Mouse (Mus musculus) lung, postnatal 36 days (tissue): Measurements from ENCODE around the gene Eea1.
"Not testable (repeated sequence)": the region's sequence is repeated elsewhere in the genome, so short reads cannot be mapped to it uniquely, and the experiment has no call there.

ENCODE experiments used
- DNase-seq: peaks from one replicate; pipeline ENCODE4 v3.0.0; 2022; ENCODE audit warnings: mixed read lengths

Eea1 gene

DNA sequence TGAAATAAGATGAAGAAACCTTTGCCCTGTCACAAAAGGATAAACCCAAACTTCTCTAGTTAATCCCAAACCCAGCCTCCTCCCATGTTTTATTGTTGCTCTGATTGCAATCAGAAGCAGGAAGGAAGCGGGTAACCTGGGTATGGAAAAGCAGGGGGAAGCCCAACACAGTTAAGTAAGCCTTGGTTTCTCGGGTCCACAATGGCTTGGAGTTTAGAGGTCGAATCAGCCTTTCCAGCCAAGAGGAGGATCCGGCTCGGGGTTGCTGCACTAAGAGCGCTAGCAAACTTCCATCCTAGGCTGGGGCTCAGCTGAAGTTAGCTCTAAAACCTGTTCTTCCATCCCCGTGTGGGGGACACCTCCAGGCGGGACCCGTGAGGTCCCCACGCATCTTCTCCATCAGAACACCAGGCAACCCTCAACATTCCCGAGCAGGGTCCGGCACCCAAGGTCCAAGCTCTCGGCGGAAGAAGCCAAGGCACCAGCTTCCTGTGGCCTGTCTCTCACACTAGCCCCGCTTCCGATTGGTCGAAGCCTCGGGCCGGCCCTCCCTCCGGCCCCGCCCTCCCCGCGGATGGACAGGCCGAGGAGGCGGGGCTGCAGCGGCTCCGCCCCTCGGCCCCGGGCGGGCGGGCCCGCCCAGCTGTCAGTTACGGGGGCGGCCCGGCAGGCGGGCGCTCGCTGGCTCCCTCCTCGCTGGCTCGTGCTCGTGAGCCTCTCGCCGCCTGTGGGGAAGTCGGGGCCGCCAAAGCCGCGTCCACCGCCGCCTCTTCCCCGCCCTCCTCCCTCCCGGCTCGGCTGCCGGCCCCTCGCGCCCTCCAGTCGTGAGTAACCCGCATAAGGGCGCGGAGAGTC is at the start of gene Eea1:
TSS of gene Eea1 (plus strand) at position 605 of the 855 bp plus-strand sequence.
- peak; percentile 95 for DNase-seq

DNA sequence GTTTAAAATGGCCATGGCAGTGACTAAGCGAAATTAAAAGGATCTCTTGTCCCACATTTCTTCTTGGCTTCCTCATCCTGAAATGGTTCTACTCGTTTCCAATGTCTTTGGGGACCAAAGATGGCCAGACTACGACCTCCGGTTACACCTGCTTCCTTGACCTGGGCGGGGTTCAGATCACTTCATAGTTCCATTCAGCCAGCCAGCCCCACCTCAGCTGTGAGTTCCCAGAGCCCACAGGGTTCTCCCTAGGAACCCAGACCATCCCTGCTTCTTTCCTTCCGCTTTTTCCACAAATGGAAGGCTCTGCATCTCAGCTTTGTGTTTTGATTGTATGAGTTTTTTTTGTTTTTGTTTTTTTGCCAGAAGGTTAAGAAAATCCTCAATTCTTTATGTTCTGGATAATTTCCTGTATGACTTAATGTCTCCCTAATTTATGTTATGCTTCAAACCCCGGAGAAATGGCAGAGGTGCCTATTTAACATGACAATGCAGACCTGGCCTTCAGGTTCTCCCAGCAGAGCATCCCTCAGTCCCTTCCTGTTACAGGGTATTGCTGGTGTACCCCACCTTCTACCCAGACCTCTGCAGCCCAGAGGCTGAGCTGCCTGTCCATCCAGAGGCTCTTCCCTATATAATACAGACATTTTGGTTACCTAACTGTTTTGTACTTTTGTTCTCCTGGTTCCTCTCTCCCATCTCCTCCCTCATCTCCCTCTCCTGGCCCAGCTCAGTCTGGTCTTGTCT is 49.1 kb upstream of the Eea1 start:
- DNase-seq, result no peak

DNA sequence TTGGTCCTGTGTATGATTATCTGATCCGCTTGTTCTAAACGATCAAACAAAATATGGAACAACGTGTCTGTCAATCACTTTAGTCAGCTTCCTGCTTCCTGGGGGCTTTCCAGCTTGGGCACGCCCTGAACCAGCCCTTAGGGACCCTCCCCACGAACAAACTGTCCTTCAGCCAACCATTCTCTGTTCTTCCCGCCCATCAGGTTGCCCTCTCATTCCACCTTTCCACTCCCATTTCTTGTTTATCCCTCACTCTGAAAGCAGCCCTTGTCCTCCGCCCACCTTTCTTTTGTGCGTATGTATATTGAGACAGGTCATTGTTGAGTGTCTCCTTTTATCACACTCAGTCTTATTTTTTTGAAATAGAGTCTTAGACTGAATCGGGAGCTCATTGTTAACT is 48.3 kb upstream of the Eea1 start:
- DNase-seq, result no peak

DNA sequence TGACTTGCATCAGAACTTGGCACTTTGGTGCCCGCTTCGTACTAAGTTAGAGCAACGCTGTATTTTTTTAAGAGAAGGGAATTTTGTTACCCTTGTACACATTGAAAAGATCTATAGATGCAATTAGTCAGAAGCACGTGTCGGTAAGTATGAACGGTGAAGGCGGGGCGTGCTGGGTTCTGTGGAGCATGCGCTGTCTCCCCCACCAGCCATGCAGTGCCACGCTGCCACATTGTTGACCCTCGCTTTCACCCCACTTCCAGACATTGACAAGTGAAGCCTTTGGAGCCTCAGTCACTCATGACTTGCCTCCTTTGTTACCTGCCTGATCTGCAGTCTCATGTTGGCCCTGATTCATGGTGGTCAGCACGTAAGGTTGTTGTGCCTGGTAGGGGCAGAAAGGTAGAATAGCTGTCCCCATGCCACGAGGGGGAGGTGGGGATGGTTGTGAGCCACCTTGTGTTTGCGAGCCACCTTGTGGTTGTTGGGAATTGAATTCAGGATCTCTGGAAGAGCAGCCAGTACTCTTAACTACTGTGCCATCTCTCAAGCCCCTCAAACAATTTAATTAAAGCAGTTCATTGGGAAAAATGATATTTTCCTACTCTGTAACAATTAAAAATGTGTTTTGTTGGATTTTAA is 47.0 kb upstream of the Eea1 start:
- DNase-seq, result no peak

DNA sequence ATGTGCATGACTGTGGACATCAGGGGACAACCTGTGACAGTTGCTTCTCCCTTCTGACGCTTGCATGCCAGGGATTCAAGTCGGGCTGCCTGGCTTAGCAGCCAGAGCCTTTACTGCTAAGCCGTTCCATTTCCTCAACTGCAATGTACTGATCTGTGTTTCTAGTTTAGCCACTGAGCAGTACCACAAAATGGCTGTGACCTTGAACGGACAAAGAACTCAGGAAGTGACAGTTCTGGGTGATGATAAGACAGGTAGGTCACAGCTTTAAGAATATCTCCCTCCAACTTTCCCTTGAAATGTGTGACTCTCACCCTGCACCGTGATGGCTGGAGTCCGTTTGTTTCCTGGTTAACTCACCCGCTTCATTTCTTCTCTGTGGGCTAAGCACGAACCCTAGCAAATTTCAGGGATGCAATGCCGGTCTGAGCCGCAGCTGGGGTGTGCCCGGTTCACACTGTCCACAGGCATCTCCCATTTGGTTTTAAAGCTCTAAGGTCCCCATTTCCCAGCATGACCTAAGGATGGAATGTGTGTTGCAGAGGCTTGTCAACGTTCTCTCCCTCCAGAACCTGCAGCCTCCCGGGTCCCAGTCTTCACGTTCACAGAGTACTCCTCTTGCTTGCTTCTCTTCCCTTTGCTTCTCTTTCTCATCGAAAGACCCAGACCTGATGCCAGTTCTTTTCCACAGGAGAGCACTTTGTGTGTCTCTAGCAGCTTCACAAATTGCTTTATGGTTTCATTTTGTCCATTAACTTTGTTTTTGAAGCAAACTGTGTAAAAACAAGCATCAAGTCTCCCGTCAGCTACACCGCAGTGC is 46.2 kb upstream of the Eea1 start:
- DNase-seq, result no peak

DNA sequence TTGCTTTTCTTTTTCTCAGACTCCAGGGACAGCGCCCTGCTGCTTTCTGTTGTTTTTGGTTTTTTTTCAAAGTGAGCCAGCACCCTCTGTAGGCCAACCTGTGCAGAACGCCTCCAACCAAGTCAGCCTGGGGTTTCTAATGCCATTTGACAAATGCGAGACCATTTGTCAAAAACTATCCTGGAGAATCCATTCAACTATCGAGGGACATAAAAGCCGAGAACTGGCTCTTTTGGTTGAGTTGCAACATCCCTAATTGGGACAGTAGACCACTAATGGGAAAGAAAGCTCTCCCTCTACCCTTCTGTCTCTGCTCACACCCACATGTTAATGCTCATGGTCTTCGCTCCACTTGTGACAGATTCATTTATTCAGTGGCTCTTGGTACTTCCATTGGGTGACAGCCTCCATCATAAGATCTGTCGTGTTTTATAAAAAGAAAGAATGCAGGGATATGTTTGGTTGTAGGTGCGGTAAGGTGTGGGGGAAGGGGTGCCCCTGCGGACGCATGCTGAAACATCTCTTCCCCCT is 45.5 kb upstream of the Eea1 start:
- DNase-seq, result peak; percentile 77

DNA sequence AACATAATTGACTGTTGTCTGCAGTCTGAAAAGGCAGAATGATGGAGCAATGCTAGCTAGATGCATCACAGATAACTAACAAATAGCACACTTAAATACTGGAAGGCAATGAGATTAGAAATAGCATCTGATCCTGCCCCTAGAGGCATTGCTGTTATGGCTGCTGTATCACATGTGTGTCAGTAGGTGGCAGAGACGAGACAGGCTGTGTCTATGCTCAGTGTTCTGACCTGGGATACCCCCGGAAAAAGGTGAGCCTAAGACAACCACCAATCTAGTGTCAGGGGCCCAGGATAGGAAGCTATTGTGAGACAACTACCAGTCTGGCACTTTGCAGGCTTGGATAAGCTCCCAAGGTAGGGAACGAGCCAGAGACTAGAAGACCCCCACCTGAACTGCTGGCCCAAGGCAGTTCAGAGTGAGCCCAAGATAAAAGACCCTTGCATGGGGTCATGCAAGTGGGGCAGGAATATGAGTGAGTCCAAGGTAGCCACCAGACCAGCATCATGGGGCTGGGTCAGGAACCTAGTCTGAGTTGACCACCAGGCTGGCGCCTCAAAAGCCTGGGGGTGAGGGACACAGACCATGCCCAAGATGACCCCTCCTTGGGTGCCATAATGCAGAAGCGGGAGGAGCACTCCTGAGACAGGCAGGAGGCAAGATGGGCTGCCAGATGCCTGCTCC is 41.8 kb upstream of the Eea1 start:
- peak; percentile 54 for DNase-seq

DNA sequence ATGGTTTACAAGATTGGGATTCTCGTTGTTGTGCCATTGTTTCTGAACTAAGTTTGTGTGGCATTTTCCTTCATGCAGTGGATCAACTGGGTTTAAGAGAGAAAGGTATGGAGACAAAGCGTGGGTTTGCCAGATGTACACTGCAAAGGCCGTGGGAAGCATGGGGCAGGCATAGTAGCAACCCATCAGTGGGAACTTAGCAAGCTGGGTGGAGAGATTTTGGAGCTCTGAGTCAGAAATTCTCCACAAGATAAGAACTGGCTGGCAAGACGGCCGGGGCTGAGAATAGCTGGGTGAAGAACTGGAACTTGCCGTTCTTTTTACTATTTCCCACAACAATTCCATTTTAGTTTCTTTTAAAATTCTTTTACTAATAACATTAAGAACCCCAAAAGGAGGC is 35.8 kb upstream of the Eea1 start:
- DNase-seq, result no peak

DNA sequence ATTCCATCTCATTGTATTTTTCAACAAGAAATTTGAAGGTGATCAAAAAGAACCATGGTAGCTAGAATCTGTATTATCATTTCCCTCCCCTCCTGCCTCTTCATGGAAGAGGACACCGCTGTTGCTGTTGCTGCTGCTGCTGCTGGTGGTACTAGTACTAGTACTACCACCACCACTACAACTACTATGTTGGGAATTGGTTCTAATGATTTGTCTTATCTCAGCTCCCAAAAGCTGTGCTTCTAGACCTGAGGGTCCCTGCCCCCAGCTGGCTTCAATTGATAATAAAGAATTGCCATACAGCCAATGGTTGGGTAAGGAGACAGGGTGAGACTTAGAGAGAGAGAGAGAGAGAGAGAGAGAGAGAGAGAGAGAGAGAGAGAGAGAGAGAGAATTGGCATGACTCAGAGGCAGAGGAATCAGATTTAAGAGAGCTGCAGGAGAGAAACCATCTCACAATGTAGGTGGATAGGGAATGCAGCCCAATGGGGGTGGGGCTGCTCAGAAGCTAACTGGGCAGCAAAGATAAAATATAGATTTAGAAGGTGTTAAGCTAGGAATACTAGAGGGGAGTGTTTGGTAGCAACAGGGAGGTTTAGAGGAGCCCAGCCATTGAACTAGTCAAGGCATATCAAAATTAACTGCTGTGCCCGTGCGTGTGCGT is 31.1 kb upstream of the Eea1 start:
- DNase-seq, result no peak

DNA sequence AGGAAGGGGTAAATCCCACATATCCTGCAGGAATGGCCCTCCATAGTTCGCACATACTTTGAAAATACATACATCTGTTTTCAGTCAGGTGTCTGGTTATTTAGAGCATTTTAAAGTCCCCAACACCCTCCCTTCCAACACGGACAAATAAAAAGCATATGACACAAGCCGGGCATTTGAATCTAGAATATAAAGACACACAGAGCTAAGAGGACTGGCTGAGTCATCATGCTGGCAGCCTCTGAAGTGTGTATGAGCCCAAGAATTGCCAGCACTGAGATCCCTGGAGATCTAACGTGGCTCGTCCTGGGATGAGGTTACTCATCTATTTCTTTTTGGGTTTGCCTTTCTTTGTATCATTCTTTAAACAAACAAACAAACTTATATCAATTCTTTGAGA is 29.4 kb upstream of the Eea1 start:
- DNase-seq, result no peak

DNA sequence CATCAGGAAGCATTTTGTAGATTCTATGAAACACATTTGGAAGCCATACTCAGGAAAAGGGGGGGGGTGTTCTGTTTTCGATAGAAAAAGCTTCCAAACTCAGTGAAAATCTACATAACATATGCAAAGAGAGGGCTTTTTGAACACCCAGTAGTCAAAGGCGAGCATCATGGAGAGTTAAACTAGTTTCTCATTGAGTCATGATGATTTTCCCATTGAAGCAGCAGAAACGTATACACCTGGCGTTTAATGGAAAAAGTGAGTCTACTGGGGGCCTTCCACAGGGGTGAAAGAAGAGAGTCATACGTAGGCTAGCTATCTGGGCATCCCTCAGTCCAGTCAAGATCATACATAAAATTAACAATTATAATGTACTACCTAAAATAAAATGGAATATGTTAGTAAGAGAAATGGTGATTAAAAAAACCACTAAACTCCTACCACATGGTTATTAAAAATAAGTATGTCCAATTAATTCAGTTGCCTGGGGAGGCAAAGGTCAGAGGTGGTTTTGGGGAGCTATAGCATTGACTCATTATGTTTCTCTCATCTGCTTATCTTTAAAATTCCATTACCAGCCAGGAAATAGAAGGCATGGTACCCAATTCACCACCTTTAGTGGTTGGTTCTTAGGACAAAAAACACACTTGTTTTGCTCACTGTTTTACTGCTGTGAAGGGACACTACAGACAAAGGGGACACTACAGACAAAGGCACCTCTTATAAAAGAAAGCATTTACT is 25.8 kb upstream of the Eea1 start:
- DNase-seq, result no peak

DNA sequence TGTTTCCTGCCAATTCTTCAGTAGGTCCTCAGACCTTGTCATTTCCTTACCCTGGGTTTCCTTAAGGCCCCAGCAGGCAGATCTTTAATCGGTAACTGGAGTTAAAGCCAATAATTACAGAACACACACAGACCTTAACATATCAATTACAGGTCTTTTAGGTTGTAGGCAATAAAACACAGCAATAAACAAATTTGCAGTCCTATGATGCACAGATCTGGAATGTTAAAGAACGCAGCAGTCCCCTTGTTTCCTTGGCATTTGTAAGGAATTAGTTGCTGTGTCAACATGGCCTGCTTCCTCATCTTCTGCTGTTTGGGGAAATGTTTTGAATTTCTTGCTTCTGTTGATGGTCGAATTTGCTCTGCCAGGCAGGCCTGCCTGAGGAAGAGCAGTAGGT is 21.7 kb upstream of the Eea1 start:
- no peak for DNase-seq

DNA sequence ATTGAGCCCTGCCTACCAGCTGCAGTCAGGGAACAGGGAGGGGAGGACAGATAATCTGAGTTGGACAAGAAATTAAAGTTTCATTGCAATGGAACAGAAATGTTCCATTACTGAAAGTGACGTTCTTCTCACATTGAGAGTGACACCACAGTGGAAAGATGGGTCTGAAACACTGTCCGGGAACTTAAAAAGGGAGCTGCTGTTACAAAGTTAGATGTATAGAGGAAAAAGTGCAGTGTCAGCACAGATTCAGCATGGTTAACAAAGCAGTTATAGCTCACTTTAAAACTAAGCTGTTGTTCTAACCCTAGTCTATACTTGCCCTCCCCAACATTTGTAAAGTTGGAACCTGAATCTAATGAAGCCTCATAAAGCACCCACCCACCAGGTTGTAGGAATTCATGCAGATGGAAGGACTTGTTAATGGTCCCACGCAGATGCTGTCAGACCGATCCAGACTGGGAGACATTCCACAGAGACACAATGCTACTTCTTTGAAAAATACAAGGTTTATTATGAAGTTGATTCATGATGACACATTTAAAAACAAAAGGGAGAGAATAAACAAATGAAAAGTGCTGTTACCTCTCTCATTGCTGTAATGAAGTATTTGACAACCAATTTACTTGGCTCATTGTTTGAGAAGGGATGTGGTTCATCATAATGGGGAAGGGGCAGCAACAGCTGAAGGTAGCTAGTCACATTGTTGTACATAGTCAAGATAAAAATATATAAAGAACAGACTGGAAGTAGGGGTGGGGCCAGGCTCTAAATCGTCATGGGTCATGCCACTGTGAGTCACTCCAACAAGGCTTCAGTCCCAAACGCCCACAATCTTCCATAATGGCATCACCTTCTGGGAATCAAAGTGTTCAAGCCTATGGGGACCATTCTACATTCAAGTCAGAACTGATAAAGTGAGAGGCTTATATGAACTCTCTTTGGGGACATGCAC is 16.9 kb upstream of the Eea1 start:
- no peak for DNase-seq

DNA sequence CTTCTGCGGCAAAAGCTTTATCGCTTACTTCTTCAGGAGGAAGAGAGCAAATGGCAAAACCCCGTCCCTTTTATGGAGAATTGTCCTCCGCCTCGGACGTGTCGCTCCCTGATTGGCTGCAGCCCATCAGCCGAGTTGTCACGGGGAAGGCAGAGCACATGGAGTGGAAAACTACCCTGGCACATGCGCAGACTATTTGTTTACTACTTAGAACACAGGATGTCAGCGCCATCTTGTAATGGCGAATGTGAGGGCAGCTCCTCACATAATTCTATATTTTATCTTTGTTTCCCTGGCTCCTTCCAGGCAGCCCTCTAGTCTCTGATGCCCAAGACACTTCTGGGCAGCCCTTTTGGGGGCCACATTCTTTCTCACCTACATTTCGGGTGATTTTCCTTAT is 6.8 kb upstream of the Eea1 start:
- not testable (repeated sequence) for DNase-seq

DNA sequence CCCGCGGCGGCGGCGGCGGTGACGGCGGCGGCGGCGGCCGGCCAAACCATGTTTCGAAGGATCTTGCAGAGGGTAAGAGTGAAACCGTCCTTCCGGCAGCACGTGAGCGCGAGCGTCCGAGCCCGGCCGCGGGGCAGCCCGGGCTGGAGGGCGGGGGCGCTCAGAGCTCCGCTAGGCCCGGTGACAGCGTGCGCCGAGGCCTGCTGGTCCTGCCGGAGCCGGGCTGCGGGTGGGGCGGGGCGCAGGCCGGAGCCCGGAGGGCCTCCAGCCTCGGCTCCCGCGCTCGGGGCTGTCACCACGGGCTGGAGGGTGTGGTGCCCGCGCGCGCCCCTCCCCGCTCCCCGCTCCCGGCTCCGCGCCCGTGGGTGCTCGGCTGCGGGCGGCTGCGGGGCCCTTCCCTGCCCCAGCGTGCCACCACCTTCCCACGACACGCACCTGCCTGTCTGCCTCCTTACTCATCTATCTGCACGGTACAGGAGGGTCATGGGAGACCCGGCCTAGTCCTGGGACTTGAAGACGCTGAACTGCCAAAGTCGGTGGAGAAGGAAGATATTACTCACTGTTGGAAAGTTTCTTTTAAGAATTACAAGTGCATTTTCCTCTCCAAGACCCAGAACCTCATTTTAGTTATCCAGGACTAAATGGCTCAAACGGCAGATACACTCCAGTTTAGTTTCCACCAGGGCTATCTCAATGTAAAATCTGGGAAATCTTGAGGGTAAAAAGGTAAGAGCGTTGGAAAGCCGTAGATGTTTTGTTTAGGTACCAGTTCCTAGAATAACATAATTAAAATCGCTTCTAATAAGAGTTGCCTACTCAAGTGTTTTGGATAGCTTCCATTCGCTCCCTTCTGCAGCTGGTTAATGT is 684 bp downstream of the Eea1 start:
- DNase-seq, result no peak

DNA sequence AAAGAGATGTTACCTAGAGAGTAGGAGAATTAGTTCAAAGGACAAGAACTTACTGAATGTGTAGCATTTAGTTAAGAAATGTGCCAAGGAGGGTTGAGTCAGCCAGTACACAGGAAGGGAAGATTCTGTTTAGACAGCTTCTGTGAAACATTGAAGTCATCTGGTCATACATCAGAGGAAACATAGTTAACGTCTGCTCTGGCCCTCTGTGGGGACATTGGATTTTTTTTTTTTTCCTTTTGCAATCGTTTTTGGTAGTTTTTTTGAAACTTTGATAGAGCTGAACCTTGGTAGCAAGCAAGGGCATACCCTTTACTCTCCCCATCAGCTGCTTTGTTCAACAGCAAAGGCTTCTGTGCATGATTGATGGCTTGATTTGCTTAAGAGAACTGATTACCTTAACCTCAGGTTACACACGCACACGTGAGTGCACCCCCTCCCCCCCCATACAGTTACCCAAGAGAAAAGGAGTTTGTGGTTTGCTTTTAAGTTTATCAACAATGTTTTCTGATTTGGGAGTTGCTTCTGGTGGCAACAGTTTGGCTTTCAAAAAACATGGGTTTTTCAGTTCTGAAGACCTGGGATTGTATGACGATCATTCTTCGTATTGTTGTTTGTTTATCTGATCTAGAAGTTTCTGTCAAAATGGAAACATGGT is 1.4 kb downstream of the Eea1 start:
- DNase-seq, result no peak

DNA sequence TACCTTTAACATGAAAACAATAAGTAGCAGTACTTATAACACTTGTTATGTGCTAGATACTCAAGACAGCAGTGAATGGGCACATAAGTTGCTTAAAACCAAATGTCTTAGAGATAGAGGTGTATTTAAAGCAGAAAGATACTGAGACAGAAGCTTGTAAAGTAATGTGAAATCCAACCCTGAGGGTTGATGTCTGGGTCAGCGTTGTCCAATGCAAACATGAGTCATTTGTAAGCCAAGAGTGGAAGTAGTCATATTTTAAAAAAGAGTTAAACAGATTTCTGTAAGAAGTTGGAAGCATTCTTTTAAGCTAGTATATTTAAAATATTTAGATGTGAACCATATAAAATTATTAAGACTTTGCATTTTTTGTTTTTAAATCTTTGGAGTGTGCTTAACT is 4.6 kb downstream of the Eea1 start:
- no peak for DNase-seq

DNA sequence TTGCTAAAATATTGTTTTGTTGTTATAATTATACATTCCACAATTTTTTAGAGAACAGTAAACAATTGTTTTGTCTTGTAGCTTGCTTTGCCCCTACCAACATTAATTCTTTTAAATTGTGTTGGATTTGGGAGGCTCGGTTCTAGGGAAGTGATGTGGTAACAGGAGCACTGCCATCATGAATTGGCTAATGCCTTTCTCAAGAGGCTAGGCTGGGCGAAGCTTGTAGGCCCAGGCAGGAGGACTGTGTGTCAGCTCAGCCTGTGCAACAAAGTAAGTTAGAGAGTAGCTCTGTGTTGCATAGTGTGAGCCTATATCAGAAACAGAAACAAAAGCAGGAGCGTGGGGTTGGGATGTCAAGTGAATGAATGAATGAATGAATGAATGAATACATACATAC is 9.0 kb downstream of the Eea1 start:
- no peak for DNase-seq
